Mouse (Mus musculus) embryonic fibroblast, embryonic 13.5 days (primary cell): ENCODE measurements at regions not wholly inside any gene's neighbourhood (a gene's known extent, or its start where the extent isn't known, plus 50 kb on each side); places are given as distances from the start of the nearest gene placed in this dataset.
A peak's percentile ranks its signal among the peaks of the same experiment; 100 is the strongest.

ENCODE experiments used
- H3K27ac ChIP-seq: 2 replicates; pipeline ENCODE4 v1.5.1; 2012; ENCODE audit warnings: low read length, control low read depth, inconsistent platforms; ENCODE audit not compliant: insufficient read depth
- H3K4me1 ChIP-seq: 2 replicates; pipeline ENCODE4 v1.6.1; 2011; ENCODE audit warnings: low read length; ENCODE audit not compliant: control insufficient read depth, insufficient read depth
- H3K4me3 ChIP-seq: 2 replicates; pipeline ENCODE4 v1.5.1; 2011; ENCODE audit warnings: mild to moderate bottlenecking, control low read depth, low read length; ENCODE audit not compliant: insufficient read depth
- CTCF ChIP-seq: IDR thresholded peaks from 2 replicates; pipeline ENCODE4 v1.5.1; 2011; ENCODE audit warnings: mild to moderate bottlenecking, control low read depth, low read length, moderate library complexity, borderline replicate concordance; ENCODE audit not compliant: insufficient read depth
- POLR2A ChIP-seq: IDR thresholded peaks from 2 replicates; pipeline ENCODE4 v1.6.1; 2011; ENCODE audit warnings: low read depth, mild to moderate bottlenecking, control low read depth, low read length, moderate library complexity

DNA sequence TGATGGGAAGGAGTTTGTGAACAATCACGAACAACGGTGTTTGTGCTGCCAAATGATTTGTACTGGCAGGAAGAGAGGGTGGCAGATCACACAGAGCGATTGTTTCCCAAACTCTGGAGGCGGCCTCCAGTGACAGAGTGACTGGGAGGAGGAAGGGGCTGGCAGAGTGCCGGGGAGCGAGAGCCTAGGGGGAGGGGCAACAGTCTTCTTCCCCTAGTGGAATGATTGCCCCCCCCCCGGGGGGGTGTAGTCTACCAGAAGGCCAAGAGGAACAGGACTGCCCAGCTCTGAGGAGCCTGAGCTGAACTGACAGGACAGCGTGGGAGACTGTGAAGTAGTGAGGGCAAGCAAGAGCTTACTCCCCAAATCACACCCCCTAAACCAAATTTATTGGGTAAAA is 199.9 kb upstream of the Rpl38 start:
- no peaks in the 10 kb centered on the region for H3K4me1 ChIP-seq
- TF ChIP-seq CTCF = no peak
- TF ChIP-seq POLR2A = no peak
- no peak overlapping the region for H3K27ac ChIP-seq
- H3K4me3 ChIP-seq = no peak overlapping the region

DNA sequence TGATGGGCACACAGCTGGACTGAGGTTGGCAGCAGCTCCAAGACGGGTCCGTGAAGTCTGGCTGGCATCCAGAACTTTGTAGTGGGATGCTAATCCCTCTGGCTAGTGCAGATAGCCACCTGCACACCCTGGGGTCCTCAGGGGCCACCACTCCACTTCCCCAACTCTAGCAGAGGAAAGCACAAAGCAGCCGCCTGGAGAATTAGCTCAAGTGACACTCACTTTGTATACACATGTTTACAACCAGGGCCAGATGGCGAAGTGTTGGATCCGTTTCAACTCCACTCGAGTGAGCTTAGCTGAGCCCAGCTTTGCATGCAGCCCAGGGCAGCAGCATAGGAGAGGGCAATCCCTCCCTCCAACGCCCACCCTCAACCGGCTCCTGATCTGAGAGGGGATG is 200.5 kb upstream of the Rpl38 start:
- TF ChIP-seq CTCF (no peak), POLR2A (no peak)
- Histone ChIP-seq H3K27ac (no peak overlapping the region), H3K4me3 (no peak overlapping the region), H3K4me1 (no peaks in the 10 kb centered on the region)

DNA sequence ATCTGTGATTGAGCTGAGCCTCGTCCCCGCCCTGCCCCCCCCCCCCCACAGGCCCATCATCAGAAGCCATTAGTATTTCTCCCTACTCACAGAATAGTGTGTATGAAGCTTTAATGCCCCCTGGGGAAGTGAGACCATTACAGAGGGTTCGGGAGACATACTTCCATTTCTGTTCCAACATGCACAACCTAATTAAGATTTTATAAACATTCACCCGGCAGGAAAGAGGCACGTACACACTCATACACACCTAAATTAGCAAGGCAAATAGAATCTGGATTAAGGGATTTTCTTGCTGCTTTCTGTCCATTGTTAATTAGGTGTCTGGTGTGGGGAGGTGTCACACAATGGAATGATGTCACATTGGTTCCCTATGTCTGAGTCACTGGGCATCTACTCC is 202.8 kb upstream of the Rpl38 start:
- Histone ChIP-seq H3K27ac (no peak overlapping the region), H3K4me1 (no peaks in the 10 kb centered on the region), H3K4me3 (no peak overlapping the region)
- no peak for TF ChIP-seq CTCF
- TF ChIP-seq POLR2A = no peak

DNA sequence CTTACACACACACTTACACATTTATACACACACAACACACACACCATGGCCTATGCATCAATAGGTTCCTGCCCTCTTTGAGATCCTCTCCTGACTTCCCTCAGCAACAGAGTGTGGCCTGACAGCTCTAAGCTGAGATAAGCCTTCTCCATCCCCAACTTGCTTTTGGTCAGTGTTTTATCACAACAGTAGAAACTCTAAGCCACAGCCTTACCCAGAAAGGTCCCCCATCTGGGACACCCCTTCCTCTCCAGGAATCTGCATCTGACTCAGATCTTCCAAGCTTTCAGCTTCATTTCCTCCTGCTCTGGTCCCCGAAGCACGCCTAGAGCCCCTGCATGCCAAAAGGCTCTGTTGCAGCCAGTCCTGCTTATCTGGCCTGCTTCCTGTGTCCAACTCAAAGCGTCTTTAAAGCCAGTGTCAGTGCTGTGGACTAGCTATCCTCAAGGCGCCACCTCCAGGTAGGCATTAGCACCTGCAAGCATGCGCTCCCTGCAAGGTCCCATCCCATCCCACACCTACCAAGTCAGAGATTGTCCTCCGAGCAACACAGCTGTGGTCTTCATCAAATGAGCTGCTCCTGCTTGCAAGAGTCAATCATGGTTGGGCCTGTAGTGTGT is 205.5 kb upstream of the Rpl38 start:
- H3K27ac ChIP-seq = no peak overlapping the region
- TF ChIP-seq CTCF (peak; percentile 65; the same call in 1 of the 2 replicates), POLR2A (no peak)

DNA sequence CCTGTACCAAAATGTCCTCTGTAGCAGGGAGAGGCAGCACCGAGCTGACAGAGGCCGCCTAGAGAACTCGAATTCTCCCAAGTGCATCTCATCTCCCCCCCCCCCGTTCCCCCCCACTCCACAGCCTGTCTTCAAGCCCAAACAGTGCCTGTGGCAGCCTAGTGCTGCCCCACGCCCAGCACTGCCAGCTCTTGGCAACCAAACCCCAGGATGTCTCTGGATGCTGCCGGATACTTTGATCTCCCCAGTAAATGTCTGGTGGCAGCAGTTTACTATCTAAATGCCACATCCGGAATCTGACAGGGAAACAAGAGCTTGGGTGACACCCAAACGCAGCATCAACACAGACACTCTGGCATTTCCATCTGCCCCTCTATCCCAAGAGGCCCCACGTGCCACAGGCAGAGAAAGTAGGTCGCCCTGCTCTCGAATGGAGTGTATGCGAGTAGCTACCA is 213.4 kb upstream of the Rpl38 start:
- H3K4me3 ChIP-seq = no peak overlapping the region
- no peak overlapping the region for H3K27ac ChIP-seq
- TF ChIP-seq CTCF (no peak), POLR2A (no peak)
- H3K4me1 ChIP-seq = no peaks in the 10 kb centered on the region

More for the DNA sequence above, 205.5 kb upstream of the Rpl38 start:
- H3K4me1 ChIP-seq = no peaks in the 10 kb centered on the region
- no peak overlapping the region for H3K4me3 ChIP-seq

DNA sequence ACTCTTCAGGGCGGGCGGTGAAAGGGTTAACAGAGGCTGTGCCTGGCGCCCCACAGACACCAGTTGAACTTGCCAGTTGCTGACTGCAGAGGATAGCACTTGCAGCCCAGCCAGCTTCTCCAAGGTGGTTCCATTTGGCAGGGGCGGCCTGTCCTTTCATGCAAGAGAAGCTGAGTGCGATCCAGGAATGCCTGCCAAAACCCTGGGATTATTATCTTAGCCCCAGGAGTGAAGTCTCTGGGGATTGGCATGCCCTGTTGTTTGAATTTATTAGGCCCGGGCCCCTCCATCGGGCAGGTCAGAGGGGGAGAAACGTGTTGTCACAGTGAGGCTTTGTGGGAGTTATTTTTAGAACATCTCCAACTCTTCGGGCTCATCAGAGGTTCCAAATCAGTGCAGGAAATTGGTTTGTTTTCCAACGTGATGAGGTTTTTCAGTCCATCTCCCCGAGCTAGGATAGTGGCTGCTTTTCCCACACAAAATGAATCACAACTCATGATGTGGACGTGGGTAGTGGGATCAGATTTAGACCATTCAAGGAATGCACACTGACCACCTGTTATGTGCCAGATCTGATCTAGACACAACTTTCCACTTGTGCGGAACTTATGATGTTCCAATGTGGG is 219.4 kb upstream of the Rpl38 start:
- Histone ChIP-seq H3K4me3 (no peak overlapping the region), H3K27ac (no peak overlapping the region), H3K4me1 (peaks cover 2% of the 10 kb centered on the region; the same call in 1 of the 2 replicates)
- no peak for TF ChIP-seq POLR2A
- no peak for TF ChIP-seq CTCF

DNA sequence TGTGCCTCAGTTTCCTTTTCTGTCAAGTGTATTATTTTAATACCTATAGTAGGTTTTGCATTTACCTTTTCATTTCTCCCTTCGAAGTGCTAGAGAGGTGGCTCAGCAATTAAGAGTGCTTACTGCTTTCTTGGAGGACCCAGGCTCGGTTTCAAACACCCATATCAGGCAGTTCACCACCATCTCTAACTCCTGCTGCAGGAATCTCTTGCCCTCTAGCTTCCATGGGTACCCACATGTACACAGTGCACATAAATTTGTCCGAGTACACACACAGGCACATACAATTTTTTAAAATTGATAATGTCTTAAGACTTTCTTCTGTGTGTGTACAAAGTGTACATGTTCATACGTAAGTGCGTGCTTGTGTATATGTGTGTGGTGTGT is 220.9 kb upstream of the Rpl38 start:
- no peak for TF ChIP-seq CTCF
- no peak for TF ChIP-seq POLR2A
- Histone ChIP-seq H3K4me3 (no peak overlapping the region), H3K4me1 (peaks cover 2% of the 10 kb centered on the region; the same call in 1 of the 2 replicates), H3K27ac (no peak overlapping the region)

DNA sequence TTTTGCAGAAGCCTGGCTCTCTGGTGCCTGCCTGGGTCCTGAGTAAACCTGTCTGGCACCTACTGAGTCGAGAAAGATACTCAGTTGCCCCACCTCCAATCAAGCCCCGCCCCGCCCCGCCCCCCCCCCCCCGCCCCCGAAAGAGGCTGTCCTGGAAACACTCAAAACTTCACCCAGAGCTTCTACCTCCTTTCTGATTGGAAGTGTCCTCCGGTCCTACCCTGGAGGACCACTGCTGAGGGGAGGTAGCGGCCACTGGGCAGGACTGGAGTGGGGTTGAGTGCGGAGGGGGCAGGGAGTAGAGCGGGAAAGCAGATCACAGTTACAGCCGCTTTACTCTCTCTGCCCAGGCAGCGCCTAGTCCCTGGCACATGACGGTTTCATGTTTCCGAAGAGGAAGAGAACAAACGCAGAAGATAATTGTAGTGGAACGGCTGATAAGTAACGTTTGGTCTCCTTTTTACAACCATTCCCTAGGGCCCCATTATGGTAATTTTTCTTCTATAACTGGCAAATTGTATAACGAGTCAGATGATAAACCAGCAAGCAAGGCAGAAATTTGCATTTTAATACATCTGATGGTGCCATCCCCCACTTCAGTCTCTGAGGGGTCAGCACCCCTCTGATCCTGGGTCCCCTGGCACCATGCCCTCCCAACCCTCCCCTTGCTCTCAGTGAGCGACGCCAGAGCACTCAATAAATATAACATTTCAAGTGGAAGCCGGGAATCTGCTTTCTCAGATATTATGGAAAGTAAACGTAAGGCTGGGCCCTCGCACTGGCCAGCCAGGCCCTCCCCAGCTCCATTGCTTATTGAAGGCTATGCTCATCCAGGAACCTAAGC is 221.5 kb upstream of the Rpl38 start:
- H3K4me3 ChIP-seq = peak overlapping the region; percentile 13
- peaks cover 2% of the 10 kb centered on the region; the same call in 1 of the 2 replicates for H3K4me1 ChIP-seq
- no peak for TF ChIP-seq CTCF
- TF ChIP-seq POLR2A = no peak
- no peak overlapping the region for H3K27ac ChIP-seq

DNA sequence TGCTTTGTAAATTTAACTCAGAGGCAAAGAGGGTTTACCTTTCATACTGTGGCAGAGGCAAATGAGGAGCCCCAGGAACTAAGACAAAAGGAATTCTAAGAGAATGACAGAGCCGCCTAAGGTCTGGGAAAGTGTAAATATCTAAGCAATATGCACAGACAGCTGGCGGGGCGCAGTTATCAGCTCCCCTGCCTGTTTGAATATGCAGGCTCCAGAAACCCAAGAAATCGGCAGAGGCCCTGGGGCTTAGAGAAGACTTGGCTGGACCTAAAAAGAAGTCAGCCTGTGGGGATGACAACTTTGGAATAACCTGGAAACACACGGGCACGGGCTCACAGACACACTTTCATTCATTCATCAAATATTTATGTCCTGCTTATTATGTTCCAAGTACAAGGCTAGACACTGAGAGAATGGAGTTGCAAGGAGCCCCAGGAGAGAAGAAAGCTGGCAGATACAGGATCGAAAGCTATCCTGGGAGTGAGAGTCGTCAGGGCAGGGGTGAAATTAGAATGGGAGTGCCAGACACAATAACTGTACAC is 222.2 kb upstream of the Rpl38 start:
- TF ChIP-seq POLR2A = no peak
- TF ChIP-seq CTCF = no peak
- H3K4me3 ChIP-seq = no peak overlapping the region
- peaks cover 2% of the 10 kb centered on the region; the same call in 1 of the 2 replicates for H3K4me1 ChIP-seq
- no peak overlapping the region for H3K27ac ChIP-seq
